Comparison of ENCODE assay signal across 30 mouse cellular contexts in genomic region chr7:35606816-35607215, GRCm38 (mm10). TPM values are rescaled to one million over a fixed set of nuclear protein-coding genes. Genes with fewer than 3 reads are reported as not detected.
DNase-seq lines count a peak whose midpoint lies in the region; ATAC-seq and TF ChIP-seq lines count a peak whose summit lies in the region.
"Had no signal": no experiment of that assay in that cellular context is flagged by ENCODE, and none has a peak within 500 bp of the region (broad histone marks: within the 10 kb centered on the region; RNA-seq: fewer than 3 reads in every experiment).

No protein-coding gene starts in this region.

- no peaks in the 10 kb centered on the region for H3K79me2 ChIP-seq in CH12.LX (replicated peaks; ENCODE audit: control insufficient read depth, extremely low read depth, insufficient read depth, poor library complexity, severe bottlenecking)

- TF ChIP-seq EP300 in liver, postnatal 0 days (IDR thresholded peaks at IDR 0.05; ENCODE audit: low read depth), result no peak
- TF ChIP-seq EP300 in CH12.LX (IDR thresholded peaks at IDR 0.05; ENCODE audit: low read length), result no peak

- WGBS in liver, postnatal 0 days (ENCODE audit: insufficient replicate concordance), result 55% methylated on average over 10 of the region's 10 CpGs
- WGBS in liver, embryonic 11.5 days, result 76% methylated on average over 10 of the region's 10 CpGs

- no peak for TF ChIP-seq POLR2A in CH12.LX (IDR thresholded peaks at IDR 0.05; ENCODE audit: low read depth, low read length)

- no peaks in the 10 kb centered on the region for H3K4me1 ChIP-seq in liver, postnatal 0 days (ENCODE audit: insufficient read depth)
- no peaks in the 10 kb centered on the region for H3K4me1 ChIP-seq in liver, embryonic 11.5 days (replicated peaks; ENCODE audit: control insufficient read depth, insufficient read depth, low read length)
- H3K4me1 ChIP-seq in CH12.LX (ENCODE audit: control insufficient read depth in 1 of 2, insufficient read depth in 2 of 2), result peaks cover 7 to 20% of the 10 kb centered on the region in 2 experiments; a peak in 3 of 4 replicates
- H3K4me1 ChIP-seq: embryonic facial prominence, embryonic 13.5 days; forebrain, embryonic 10.5 days; forebrain, embryonic 13.5 days; heart, embryonic 12.5 days; heart, embryonic 15.5 days; hindbrain, embryonic 10.5 days had no signal

- H3K4me2 ChIP-seq in liver, postnatal 0 days (ENCODE audit: low read depth, low read length), result no peak overlapping the region
- H3K4me2 ChIP-seq in liver, embryonic 11.5 days, result no peak overlapping the region
- H3K4me2 ChIP-seq in CH12.LX (ENCODE audit: insufficient read depth, low read depth, poor library complexity, severe bottlenecking), result no peak overlapping the region
- H3K4me2 ChIP-seq: embryonic facial prominence, embryonic 13.5 days; forebrain, embryonic 13.5 days; heart, embryonic 12.5 days; heart, embryonic 15.5 days; hindbrain, embryonic 14.5 days had no signal

- no peak overlapping the region for H3K4me3 ChIP-seq in liver, postnatal 0 days (ENCODE audit: low read depth, low read length)
- H3K4me3 ChIP-seq in liver, embryonic 11.5 days (ENCODE audit: low read depth, low read length), result no peak overlapping the region
- H3K4me3 ChIP-seq in CH12.LX (replicated peaks in 1 of 3; ENCODE audit: low read depth in 2 of 3, low read length in 2 of 3, poor library complexity in 1 of 3), result no peak overlapping the region
- H3K4me3 ChIP-seq: embryonic facial prominence, embryonic 13.5 days; forebrain, embryonic 10.5 days; forebrain, embryonic 13.5 days; gastrocnemius, adult 2 months; heart, embryonic 12.5 days; heart, embryonic 15.5 days; hindbrain, embryonic 10.5 days had no signal

- no peak for ATAC-seq in liver, postnatal 0 days
- no peak for ATAC-seq in liver, embryonic 11.5 days (replicated peaks; ENCODE audit: low FRiP score)
- ATAC-seq in megakaryocyte, adult 5-6 weeks (ENCODE audit: poor library complexity, severe bottlenecking), result peak; percentile 49; the same call in 1 of the 2 replicates
- ATAC-seq: activated CD4-positive, CD25-positive, alpha-beta regulatory T cell, adult 4 months; CD4-positive, CD25-positive, alpha-beta regulatory T cell, adult 4 months; forebrain, embryonic 13.5 days; forebrain, embryonic 16.5 days; hindbrain, postnatal 0 days; inflammation-experienced regulatory T-cells, adult 6 months had no signal

- H3K27ac ChIP-seq in liver, postnatal 0 days (ENCODE audit: low read depth), result no peak overlapping the region
- H3K27ac ChIP-seq in liver, embryonic 11.5 days (ENCODE audit: low read depth, low read length), result no peak overlapping the region
- no peak overlapping the region for H3K27ac ChIP-seq in CH12.LX (ENCODE audit: insufficient read depth, low read depth)
- H3K27ac ChIP-seq: embryonic facial prominence, embryonic 13.5 days; forebrain, embryonic 10.5 days; forebrain, embryonic 13.5 days; gastrocnemius, adult 2 months; heart, embryonic 15.5 days; hindbrain, embryonic 10.5 days; hindbrain, embryonic 14.5 days; hindbrain, postnatal 0 days had no signal

- dilution Hi-C loops in CH12.LX (cut with MboI; ENCODE audit: extremely low pct_ligation_motif_present, extremely low pct_unique_long_range_greater_than_20kb, low sequenced_read_pairs), result no loop called here

- no peak for TF ChIP-seq CTCF in liver, postnatal 0 days (IDR thresholded peaks at IDR 0.05; ENCODE audit: low read depth)
- no peak for TF ChIP-seq CTCF in CH12.LX (conservative IDR thresholded peaks at IDR 0.05 in 1 of 2, IDR thresholded peaks at IDR 0.05 in 1 of 2; ENCODE audit: low read depth in 2 of 2, low read length in 2 of 2)

- in situ Hi-C loops in CH12.LX (cut with MboI; ENCODE audit: low pct_ligation_motif_present, low pct_unique_long_range_greater_than_20kb, low sequenced_read_pairs), result no loop called here

- H3K36me3 ChIP-seq in liver, postnatal 0 days (replicated peaks; ENCODE audit: insufficient read depth, low read length), result peaks cover 58% of the 10 kb centered on the region
- peaks cover 47% of the 10 kb centered on the region for H3K36me3 ChIP-seq in liver, embryonic 11.5 days (ENCODE audit: control insufficient read depth, insufficient read depth, low read length)
- peaks cover 47 to 82% of the 10 kb centered on the region in 2 experiments for H3K36me3 ChIP-seq in CH12.LX (replicated peaks in 1 of 2; ENCODE audit: control insufficient read depth in 1 of 2, insufficient read depth in 1 of 2, low read length in 1 of 2)

- no peaks in the 10 kb centered on the region for H3K27me3 ChIP-seq in liver, postnatal 0 days (ENCODE audit: insufficient read depth, low read length)
- no peaks in the 10 kb centered on the region for H3K27me3 ChIP-seq in liver, embryonic 11.5 days (replicated peaks; ENCODE audit: control insufficient read depth, insufficient read depth, low read length)
- H3K27me3 ChIP-seq in CH12.LX (replicated peaks), result no peaks in the 10 kb centered on the region
- H3K27me3 ChIP-seq: embryonic facial prominence, embryonic 13.5 days; forebrain, embryonic 13.5 days; heart, embryonic 12.5 days; heart, embryonic 15.5 days had no signal

- no peaks in the 10 kb centered on the region for H3K9me3 ChIP-seq in liver, postnatal 0 days (ENCODE audit: low read length)
- no peaks in the 10 kb centered on the region for H3K9me3 ChIP-seq in liver, embryonic 11.5 days (ENCODE audit: control insufficient read depth, low read length)
- H3K9me3 ChIP-seq in CH12.LX (replicated peaks; ENCODE audit: low read length), result peaks cover 4% of the 10 kb centered on the region
- H3K9me3 ChIP-seq: embryonic facial prominence, embryonic 13.5 days; forebrain, embryonic 10.5 days; forebrain, embryonic 13.5 days; heart, embryonic 15.5 days had no signal

- no peak for TF ChIP-seq RAD21 in CH12.LX (IDR thresholded peaks at IDR 0.05; ENCODE audit: low read depth, low read length)

- no peak overlapping the region for H3K9ac ChIP-seq in liver, postnatal 0 days (replicated peaks)
- H3K9ac ChIP-seq in liver, embryonic 11.5 days (ENCODE audit: low read depth, low read length), result no peak overlapping the region
- no peak overlapping the region for H3K9ac ChIP-seq in CH12.LX (ENCODE audit: insufficient read depth, low read depth)
- H3K9ac ChIP-seq: embryonic facial prominence, embryonic 13.5 days; forebrain, embryonic 13.5 days; heart, embryonic 12.5 days; heart, embryonic 15.5 days; hindbrain, embryonic 14.5 days had no signal

- DNase-seq in liver, postnatal 0 days, result peak; percentile 40
- no peak for DNase-seq in liver, embryonic 11.5 days (ENCODE audit: low spot score)
- DNase-seq in CH12.LX (ENCODE audit: extremely low read depth), result peak; percentile 32
- DNase-seq in frontal cortex, adult 2 months (ENCODE audit: extremely low spot score in 1 of 2, low spot score in 1 of 2), result no peak
- no peak for DNase-seq in kidney, adult 11 months
- DNase-seq in lung, postnatal 25 days (ENCODE audit: low spot score), result no peak
- DNase-seq: adrenal gland, adult 8-10 months; adrenal gland, postnatal 25 days; cerebellum, adult 11-12 months; cerebellum, adult 8-10 months; cerebellum, postnatal 10 days; cerebellum, postnatal 36 days; gastrocnemius, adult 2 months; gastrocnemius, postnatal 14 days; heart, adult 18-20 months; heart, postnatal 10 days; heart, postnatal 36 days had no signal

TF ChIP-seq in CH12.LX, 34 proteins besides CTCF, POLR2A, EP300 and RAD21 (continues in another document):
- TF ChIP-seq RCOR1 (conservative IDR thresholded peaks at IDR 0.05; ENCODE audit: low read depth, low read length) (no peak), USF1 (IDR thresholded peaks at IDR 0.05; ENCODE audit: low read depth, low read length) (no peak), ELF1 (IDR thresholded peaks at IDR 0.05; ENCODE audit: low read depth, low read length) (no peak), E2F4 (IDR thresholded peaks at IDR 0.05; ENCODE audit: insufficient replicate concordance, low read depth, low read length) (no peak), ZMIZ1 (IDR thresholded peaks at IDR 0.05; ENCODE audit: low read depth, low read length) (no peak), IRF4 (IDR thresholded peaks at IDR 0.05; ENCODE audit: low read depth, low read length) (no peak)

RNA-seq across cellular contexts. Expression of gene Ankrd27, which starts 20.8 kb away (rescaled TPM):
- 11.8 and 14.2 TPM in 2 replicates for polyA plus RNA-seq in liver, postnatal 0 days (2015; fragmentation: Nextera tagmentation; extraction: Ambion mirVana)
- polyA plus RNA-seq in liver, embryonic 11.5 days (2014; fragmentation: Nextera tagmentation; extraction: Ambion mirVana), result 63.1 and 71.3 TPM in 2 replicates
- total RNA-seq in CH12.LX (2012; rRNA removed), result 44.4 and 49.1 TPM in 2 replicates
- 33.4 and 39.0 TPM in 2 replicates for total RNA-seq in CH12.LX (2014; rRNA removed)
- 38.6 and 39.7 TPM in 2 replicates for polyA plus RNA-seq in CH12.LX (2012; ENCODE audit: insufficient read length, low read depth)
- total RNA-seq in megakaryocyte, adult 5-6 weeks (2015), result 11.6 and 16.8 TPM in 2 replicates
- total RNA-seq in megakaryocyte, adult 5-6 weeks (2017), result 17.0 and 21.4 TPM in 2 replicates
- polyA plus RNA-seq in frontal cortex, adult 2 months (2012; rRNA removed), result 30.1 and 30.6 TPM in 2 replicates

RNA-seq across cellular contexts. Expression of gene Rgs9bp, which starts 21.4 kb away (rescaled TPM):
- polyA plus RNA-seq in liver, postnatal 0 days (2015; fragmentation: Nextera tagmentation; extraction: Ambion mirVana), result 0.02 TPM in 1 of 2 replicates, not detected in the other
- polyA plus RNA-seq in liver, embryonic 11.5 days (2014; fragmentation: Nextera tagmentation; extraction: Ambion mirVana), result 0.22 and 0.40 TPM in 2 replicates
- 0.17 and 0.21 TPM in 2 replicates for total RNA-seq in CH12.LX (2012; rRNA removed)
- 0.05 and 0.11 TPM in 2 replicates for total RNA-seq in CH12.LX (2014; rRNA removed)
- 0.04 and 0.06 TPM in 2 replicates for polyA plus RNA-seq in CH12.LX (2012; ENCODE audit: insufficient read length, low read depth)
- 0.09 TPM in 1 of 2 replicates, not detected in the other for total RNA-seq in megakaryocyte, adult 5-6 weeks (2015)
- total RNA-seq in megakaryocyte, adult 5-6 weeks (2017), result 0.04 and 0.11 TPM in 2 replicates
- polyA plus RNA-seq in frontal cortex, adult 2 months (2012; rRNA removed), result 0.16 and 0.19 TPM in 2 replicates
- polyA plus RNA-seq: CD4-positive, CD25-positive, alpha-beta regulatory T cell, adult 4 months; inflammation-experienced regulatory T-cells, adult 6 months had no signal

RNA-seq across cellular contexts. Expression of gene Pdcd5, which starts 40.5 kb away (rescaled TPM):
- polyA plus RNA-seq in liver, postnatal 0 days (2015; fragmentation: Nextera tagmentation; extraction: Ambion mirVana), result 162 and 163 TPM in 2 replicates
- polyA plus RNA-seq in liver, embryonic 11.5 days (2014; fragmentation: Nextera tagmentation; extraction: Ambion mirVana), result 284 and 301 TPM in 2 replicates
- total RNA-seq in CH12.LX (2012; rRNA removed) (174 and 227 TPM in 2 replicates), CH12.LX (2014; rRNA removed) (241 and 294 TPM in 2 replicates)
- 242 and 272 TPM in 2 replicates for polyA plus RNA-seq in CH12.LX (2012; ENCODE audit: insufficient read length, low read depth)
- 76.4 and 86.1 TPM in 2 replicates for total RNA-seq in megakaryocyte, adult 5-6 weeks (2015)
- 36.6 and 52.4 TPM in 2 replicates for total RNA-seq in megakaryocyte, adult 5-6 weeks (2017)
- 114 and 115 TPM in 2 replicates for polyA plus RNA-seq in frontal cortex, adult 2 months (2012; rRNA removed)

RNA-seq across cellular contexts. Expression of gene Nudt19, which starts 50.7 kb away (rescaled TPM):
- 79.4 and 79.9 TPM in 2 replicates for polyA plus RNA-seq in liver, postnatal 0 days (2015; fragmentation: Nextera tagmentation; extraction: Ambion mirVana)
- polyA plus RNA-seq in liver, embryonic 11.5 days (2014; fragmentation: Nextera tagmentation; extraction: Ambion mirVana), result 125 and 144 TPM in 2 replicates
- total RNA-seq in CH12.LX (2012; rRNA removed) (29.8 and 35.9 TPM in 2 replicates), CH12.LX (2014; rRNA removed) (128 and 130 TPM in 2 replicates)
- 42.7 and 58.0 TPM in 2 replicates for polyA plus RNA-seq in CH12.LX (2012; ENCODE audit: insufficient read length, low read depth)
- total RNA-seq in megakaryocyte, adult 5-6 weeks (2015), result 39.6 and 46.4 TPM in 2 replicates
- total RNA-seq in megakaryocyte, adult 5-6 weeks (2017), result 21.1 and 22.2 TPM in 2 replicates
- polyA plus RNA-seq in frontal cortex, adult 2 months (2012; rRNA removed), result 129 and 140 TPM in 2 replicates

Comparison
In these comparisons a context has a peak if more than half of its experiments do, and no peak if none do; other contexts are left out.
1. DNase-seq: peak in liver, postnatal 0 days (single experiment) and CH12.LX (single experiment); none in liver, embryonic 11.5 days (single experiment), frontal cortex, adult 2 months (0 of 2), kidney, adult 11 months (single experiment) and lung, postnatal 25 days (single experiment).